Mouse (Mus musculus) CD4-positive, CD25-positive, alpha-beta regulatory T cell, adult 9 weeks (primary cell): ENCODE measurements around the gene Ugt2b38. TPM values are rescaled to one million over a fixed set of nuclear protein-coding genes. Genes with fewer than 3 reads are reported as not detected.

Source experiments
- polyA plus RNA-seq: library from polyadenylated mRNA; unstranded; fragments of 100-300 nt; shearing (Covaris generic); gene quantifications from one replicate; pipeline ENCODE4 v1.2.1, GENCODE M21; 2017

The Ugt2b38 gene
- not detected for polyA plus RNA-seq

GRCm38 (mm10) chr5:87424041-87424440 lies at the start of gene Ugt2b38:
Gene Ugt2b38 (minus strand): TSS chr5:87424203.

Other genes with a start within 250 kb of the Ugt2b38 start
- gene Ugt2b37, start 169.4 kb downstream of the Ugt2b38 start, polyA plus RNA-seq = not detected
- gene Ugt2a3, start 87.0 kb downstream of the Ugt2b38 start, polyA plus RNA-seq = not detected
- not detected for gene Ugt2a2, start 58.1 kb upstream of the Ugt2b38 start, polyA plus RNA-seq
- not detected for gene Gm43638, start 62.6 kb upstream of the Ugt2b38 start, polyA plus RNA-seq
- gene Ugt2a1, start 66.7 kb upstream of the Ugt2b38 start, polyA plus RNA-seq = not detected
- not detected for gene Sult1b1, start 114.0 kb upstream of the Ugt2b38 start, polyA plus RNA-seq
- gene Sult1d1, start 144.8 kb upstream of the Ugt2b38 start, polyA plus RNA-seq = not detected
- not detected for gene Sult1e1, start 167.4 kb upstream of the Ugt2b38 start, polyA plus RNA-seq
- not detected for gene Csn1s1, start 242.0 kb upstream of the Ugt2b38 start, polyA plus RNA-seq